Mouse (Mus musculus) hindlimb bud, embryonic 11.5 days (tissue): ENCODE measurements at regions not wholly inside any gene's neighbourhood (a gene's known extent, or its start where the extent isn't known, plus 50 kb on each side); places are given as distances from the start of the nearest gene placed in this dataset.

ENCODE experiments used
- DNase-seq: peaks from one replicate; pipeline ENCODE4 v3.0.0-alpha.2; 2012; ENCODE audit warnings: low read depth, low spot score; ENCODE audit errors: extremely low spot score

- DNase-seq, result no peak
These were observed 143.8 kb upstream of the Tmem164 start for GRCm38 (mm10) chrX:142537259-142537963.

DNA sequence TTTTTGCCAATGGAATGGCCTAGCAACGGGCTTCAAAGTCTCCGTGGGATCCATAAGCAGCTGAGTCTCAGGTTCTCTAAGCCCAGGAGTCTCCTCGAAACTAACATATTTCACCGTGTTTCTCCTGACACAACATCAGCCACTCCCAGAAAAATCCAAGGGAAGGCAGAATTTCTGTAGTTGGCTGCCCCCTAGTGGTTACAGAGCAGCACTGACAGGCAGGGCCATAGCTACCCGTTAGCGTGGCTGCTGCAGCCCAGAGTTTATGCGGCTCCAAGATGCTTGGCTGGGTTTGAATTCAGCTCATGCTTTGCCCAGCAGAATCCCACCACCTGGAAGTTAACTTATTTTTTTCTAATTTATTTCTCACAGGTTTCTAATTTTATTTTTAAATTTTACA is 140.9 kb upstream of the Tmem164 start:
- no peak for DNase-seq

DNA sequence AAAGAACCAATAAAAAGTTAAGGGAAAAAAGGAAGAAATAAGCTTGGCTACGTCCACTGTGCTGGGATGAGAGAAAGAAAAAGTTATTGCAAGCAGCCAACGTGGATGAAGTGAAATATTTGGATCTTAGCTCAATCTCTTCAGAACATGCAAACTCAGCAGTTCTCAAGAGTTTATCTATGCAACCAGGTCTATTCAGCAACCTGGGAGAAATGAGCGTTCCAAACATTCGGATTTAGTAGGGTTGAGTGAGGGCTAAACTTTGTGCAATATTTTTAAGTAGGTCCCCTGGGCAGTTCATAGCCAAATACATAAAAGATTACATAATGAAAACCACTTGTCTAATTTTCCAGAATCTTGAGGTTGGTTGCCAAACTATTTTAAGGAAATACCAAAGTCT is 129.0 kb upstream of the Tmem164 start:
- no peak for DNase-seq

DNA sequence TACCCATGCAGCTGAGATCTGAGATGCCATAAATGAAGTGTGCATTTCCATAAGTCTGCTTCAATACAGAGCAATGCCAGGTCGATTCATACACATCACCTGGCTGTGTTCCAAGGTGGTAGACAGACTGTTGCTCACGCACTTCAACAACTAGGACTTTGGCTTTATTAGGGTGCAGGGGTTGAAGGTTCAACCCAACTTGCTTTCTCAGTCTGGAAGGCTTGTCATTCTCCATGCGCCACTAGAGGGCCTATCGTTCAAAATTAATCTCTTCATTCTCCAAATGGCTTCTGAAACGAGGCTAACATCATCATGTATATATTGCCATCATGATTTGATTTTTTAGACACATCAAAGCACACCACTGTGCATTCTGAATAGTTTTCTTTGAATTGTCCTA is 127.0 kb upstream of the Tmem164 start:
- no peak for DNase-seq

DNA sequence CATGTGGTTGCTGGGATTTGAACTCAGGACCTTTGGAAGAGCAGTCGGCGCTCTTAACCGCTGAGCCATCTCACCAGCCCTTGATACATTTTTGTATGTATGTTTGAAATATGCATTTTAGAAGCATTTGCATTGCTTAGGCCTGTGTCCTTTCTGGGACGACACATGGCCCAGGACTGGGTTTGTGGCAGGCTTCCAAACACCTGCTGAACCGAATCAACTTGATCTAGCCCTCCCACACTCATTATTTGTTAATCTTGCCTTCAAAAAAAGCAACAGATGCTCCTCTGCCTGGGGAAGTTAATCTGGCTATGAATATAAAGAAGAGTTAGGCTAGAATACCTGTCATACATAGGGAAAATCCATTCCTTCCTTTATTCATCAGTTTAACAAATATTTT is 123.7 kb upstream of the Tmem164 start:
- DNase-seq, result no peak

DNA sequence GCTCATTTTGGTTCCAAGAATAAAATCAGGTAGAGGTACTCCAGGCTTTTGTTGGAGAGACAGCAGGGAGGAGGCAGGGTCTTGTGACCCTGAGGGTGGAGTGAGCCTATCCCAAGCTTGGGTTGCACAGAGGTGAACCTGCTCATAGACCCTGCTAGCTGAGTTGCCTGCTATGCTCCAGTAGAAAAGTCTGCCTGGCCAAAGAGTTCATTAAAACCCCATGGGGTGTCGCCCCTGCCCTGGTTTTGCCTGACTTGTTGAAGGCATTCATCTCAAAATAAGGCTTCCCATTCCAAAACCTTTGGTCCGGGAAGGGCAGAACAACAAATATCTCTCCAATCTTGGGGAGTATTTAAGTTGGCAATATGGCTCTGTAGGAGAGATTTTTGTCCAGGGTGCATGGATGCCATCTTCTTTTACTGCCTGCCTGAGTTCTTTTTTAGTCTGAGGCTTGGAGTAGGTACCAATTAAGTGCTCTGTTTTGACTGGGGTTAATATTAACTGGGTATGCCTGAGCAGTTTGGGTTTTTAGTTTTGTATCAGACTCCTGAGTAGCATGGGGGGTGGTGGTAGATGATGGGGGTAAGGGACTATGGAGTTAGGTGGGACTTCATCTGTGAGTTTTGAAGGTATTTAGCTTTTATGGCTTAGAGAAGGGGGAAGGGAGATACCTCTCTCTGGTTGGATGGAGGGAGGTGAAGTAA is 120.8 kb upstream of the Tmem164 start:
- no peak for DNase-seq

- DNase-seq, result no peak
These were observed 119.4 kb upstream of the Tmem164 start for GRCm38 (mm10) chrX:142561788-142562187.

DNA sequence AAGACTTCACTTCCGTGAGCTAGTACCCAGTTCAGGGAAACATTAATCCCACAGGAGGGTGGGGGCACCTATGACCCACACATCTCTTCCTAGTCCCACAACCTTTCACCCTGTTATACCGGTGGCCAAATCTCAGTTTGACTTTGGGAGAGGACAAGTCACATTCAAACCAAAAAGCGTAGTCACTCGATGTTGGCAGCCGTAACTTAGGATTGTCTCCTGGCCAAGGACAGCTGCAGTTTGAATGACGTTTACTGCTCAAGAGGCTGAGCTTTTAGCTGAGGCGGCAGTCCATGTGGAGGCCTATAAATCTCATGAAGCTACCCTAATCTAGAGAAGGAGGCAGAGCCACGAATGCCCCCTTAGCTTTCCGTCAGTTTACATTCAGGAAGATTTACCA is 117.0 kb upstream of the Tmem164 start:
- no peak for DNase-seq

GRCm38 (mm10) chrX:142571772-142572171 is 109.4 kb upstream of the Tmem164 start:
- DNase-seq, result no peak

GRCm38 (mm10) chrX:142574022-142574421 is 107.2 kb upstream of the Tmem164 start:
- no peak for DNase-seq

- no peak for DNase-seq
These were observed 106.1 kb upstream of the Tmem164 start for GRCm38 (mm10) chrX:142574945-142575710.

DNA sequence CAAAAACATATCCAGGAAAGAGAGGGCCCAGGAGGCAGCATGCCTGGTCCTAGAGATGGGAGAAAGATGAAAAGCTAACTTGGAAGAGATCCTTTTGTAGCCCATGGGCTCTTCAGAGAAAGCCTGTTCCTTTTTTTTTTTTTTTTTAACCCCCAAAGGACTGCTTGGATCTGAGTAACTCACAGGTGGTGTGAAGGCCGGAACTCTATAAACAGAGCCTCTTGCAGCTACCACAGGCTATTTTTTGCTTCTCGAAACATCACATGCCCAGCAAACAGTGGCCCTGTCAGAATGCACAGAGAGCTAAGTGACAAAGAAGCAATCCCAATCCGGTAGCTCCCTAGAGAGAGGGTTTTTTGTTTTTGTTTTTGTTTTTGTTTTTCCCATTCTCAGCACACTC is 105.1 kb upstream of the Tmem164 start:
- no peak for DNase-seq

DNA sequence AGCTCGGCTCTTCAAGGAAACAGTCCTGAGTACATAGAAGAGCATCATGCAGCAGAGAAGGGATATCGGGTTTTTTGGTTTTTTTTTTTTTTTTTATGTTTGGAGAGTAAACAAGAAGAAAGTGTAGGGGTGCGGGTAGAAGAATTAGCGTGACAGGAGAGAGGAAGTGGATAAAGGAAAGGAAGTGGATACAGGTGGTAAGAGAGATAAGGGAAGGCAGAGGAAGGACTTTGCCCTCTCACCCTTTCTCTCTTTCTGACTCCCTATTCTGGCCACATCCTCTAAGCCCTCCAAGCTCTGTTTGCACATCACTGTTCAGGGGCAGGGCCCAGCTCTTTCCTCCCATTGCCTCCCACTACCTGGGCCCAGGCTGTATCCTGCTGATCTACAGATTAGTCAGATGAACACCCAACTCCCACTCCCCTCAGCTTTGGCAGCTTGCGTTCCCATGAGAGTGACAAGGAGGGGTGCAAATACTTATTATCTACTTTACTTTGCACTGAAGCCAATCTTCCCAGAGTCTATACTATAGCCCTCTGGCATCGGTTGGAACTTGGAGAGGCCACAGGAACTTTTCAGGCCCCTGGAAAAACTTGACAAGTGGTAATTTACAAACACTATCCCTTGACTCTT is 103.6 kb upstream of the Tmem164 start:
- no peak for DNase-seq

GRCm38 (mm10) chrX:142585281-142585680 is 95.9 kb upstream of the Tmem164 start:
- DNase-seq, result no peak

- DNase-seq, result no peak
These were observed 81.8 kb upstream of the Tmem164 start for GRCm38 (mm10) chrX:142599377-142599776.

- no peak for DNase-seq
These were observed 80.4 kb upstream of the Tmem164 start for GRCm38 (mm10) chrX:142600782-142601181.

DNA sequence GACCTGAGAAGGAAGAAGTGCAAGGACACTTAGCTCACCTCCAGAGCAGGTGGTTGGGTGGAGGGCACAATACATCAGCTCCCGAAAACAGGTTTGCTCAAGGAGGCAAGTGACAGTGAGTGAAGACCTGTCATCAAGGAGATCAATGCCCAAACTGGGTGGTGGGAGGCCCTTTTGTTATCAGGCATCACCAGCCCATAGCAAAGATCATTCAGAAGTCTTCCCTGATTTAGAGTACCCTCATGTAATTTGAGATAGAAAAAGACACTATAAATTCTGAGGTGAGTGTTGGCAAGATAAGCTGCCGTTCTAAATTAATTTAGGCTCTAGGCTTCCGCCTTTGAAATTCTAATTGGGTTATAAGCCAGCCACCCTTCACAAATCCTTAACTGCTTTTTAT is 76.1 kb upstream of the Tmem164 start:
- DNase-seq, result no peak

- no peak for DNase-seq
These were observed 74.5 kb upstream of the Tmem164 start for GRCm38 (mm10) chrX:142606595-142607205.

DNA sequence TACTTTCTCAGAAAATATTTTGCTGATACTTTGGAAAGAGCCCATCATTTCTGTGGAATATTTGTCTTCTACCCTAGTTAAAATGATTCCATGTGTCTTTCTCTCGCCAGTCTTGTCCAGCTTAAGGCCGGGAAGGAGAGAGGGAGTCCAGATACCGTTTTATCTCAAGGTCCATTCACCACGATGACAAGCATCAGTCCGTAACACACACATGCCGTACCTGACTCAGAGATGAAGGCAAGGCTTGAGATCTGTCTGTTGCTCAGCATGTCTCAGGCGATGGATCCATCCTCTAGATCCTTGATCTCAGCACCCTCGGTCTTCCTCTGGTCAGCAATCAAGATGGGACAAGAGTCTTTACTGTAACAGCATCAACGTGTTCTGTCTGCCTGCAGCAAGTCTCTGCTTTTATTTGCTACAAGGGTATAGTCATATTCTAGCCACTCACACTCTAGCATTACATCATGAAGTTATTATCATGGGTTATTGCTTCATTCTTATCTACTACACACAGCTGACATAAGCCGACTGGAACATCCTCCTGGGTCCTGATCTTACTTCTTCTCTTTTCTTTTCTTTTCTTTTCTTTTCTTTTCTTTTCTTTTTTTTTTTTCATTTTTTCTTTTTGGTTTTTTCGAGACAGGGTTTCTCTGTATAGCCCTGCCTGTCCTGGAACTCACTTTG is 64.9 kb upstream of the Tmem164 start:
- no peak for DNase-seq

GRCm38 (mm10) chrX:142618389-142618788 is 62.8 kb upstream of the Tmem164 start:
- no peak for DNase-seq
